ENCODE assay signal across 13 mouse cellular contexts in genomic region chr4:143231790-143232422, GRCm38 (mm10). TPM values are rescaled to one million over a fixed set of nuclear protein-coding genes. Genes with fewer than 3 reads are reported as not detected.
DNase-seq lines count a peak whose midpoint lies in the region; ATAC-seq and TF ChIP-seq lines count a peak whose summit lies in the region.
"Had no signal": no experiment of that assay in that cellular context is flagged by ENCODE, and none has a peak within 500 bp of the region (broad histone marks: within the 10 kb centered on the region; RNA-seq: fewer than 3 reads in every experiment).

No protein-coding gene starts in this region.

- H3K36me3 ChIP-seq in forebrain, embryonic 15.5 days: no peaks in the 10 kb centered on the region
- H3K36me3 ChIP-seq in forebrain, embryonic 13.5 days (ENCODE audit: poor library complexity, severe bottlenecking): no peaks in the 10 kb centered on the region
- no peaks in the 10 kb centered on the region for H3K36me3 ChIP-seq in lung, embryonic 16.5 days (ENCODE audit: control insufficient read depth, insufficient read depth, low read length)
- no peaks in the 10 kb centered on the region for H3K36me3 ChIP-seq in hindbrain, embryonic 16.5 days (ENCODE audit: control insufficient read depth, insufficient read depth, low read length)
- no peaks in the 10 kb centered on the region for H3K36me3 ChIP-seq in stomach, embryonic 14.5 days (ENCODE audit: control insufficient read depth, insufficient read depth, low read length)

- DNase-seq in lung, adult 2 months: no peak
- no peak for DNase-seq in adrenal gland, adult 18-20 months (ENCODE audit: low spot score in 2 of 2)
- no peak for DNase-seq in layer of hippocampus, adult 18-20 months (ENCODE audit: low spot score in 2 of 2)
- DNase-seq: cerebellum, adult 2 months; embryo, embryonic 11 days; heart, postnatal 36 days; kidney, adult 8-10 months; thymus, adult 18-20 months had no signal

- no peak overlapping the region for H3K9ac ChIP-seq in forebrain, embryonic 15.5 days (replicated peaks)
- H3K9ac ChIP-seq in forebrain, embryonic 13.5 days: no peak overlapping the region
- H3K9ac ChIP-seq in lung, embryonic 16.5 days (ENCODE audit: low read length): no peak overlapping the region
- no peak overlapping the region for H3K9ac ChIP-seq in hindbrain, embryonic 16.5 days (ENCODE audit: low read depth, low read length)
- H3K9ac ChIP-seq in stomach, embryonic 14.5 days (replicated peaks; ENCODE audit: low read depth, low read length): no peak overlapping the region

- no peak overlapping the region for H3K4me2 ChIP-seq in forebrain, embryonic 15.5 days (replicated peaks)
- no peak overlapping the region for H3K4me2 ChIP-seq in forebrain, embryonic 13.5 days
- no peak overlapping the region for H3K4me2 ChIP-seq in lung, embryonic 16.5 days (ENCODE audit: low read depth, low read length)
- no peak overlapping the region for H3K4me2 ChIP-seq in hindbrain, embryonic 16.5 days (ENCODE audit: low read length)
- no peak overlapping the region for H3K4me2 ChIP-seq in stomach, embryonic 14.5 days (replicated peaks; ENCODE audit: low read depth, low read length)

- no peaks in the 10 kb centered on the region for H3K4me1 ChIP-seq in forebrain, embryonic 15.5 days
- H3K4me1 ChIP-seq in forebrain, embryonic 13.5 days: no peaks in the 10 kb centered on the region
- H3K4me1 ChIP-seq in lung, embryonic 16.5 days (replicated peaks; ENCODE audit: control insufficient read depth, insufficient read depth, low read length): no peaks in the 10 kb centered on the region
- no peaks in the 10 kb centered on the region for H3K4me1 ChIP-seq in lung, adult 2 months (ENCODE audit: control insufficient read depth, insufficient read depth, low read length)
- no peaks in the 10 kb centered on the region for H3K4me1 ChIP-seq in hindbrain, embryonic 16.5 days (ENCODE audit: control insufficient read depth, insufficient read depth, low read depth, low read length)
- no peaks in the 10 kb centered on the region for H3K4me1 ChIP-seq in stomach, embryonic 14.5 days (ENCODE audit: control insufficient read depth, insufficient read depth, low read length)

- TF ChIP-seq CTCF in lung, adult 2 months (IDR thresholded peaks at IDR 0.05; ENCODE audit: insufficient read depth, low read length): no peak

- H3K9me3 ChIP-seq in forebrain, embryonic 15.5 days: no peaks in the 10 kb centered on the region
- H3K9me3 ChIP-seq in forebrain, embryonic 13.5 days (replicated peaks): 0 out of 2 replicates have a peak, but pooled peaks cover 3% of the 10 kb centered on the region
- peaks cover 5% of the 10 kb centered on the region for H3K9me3 ChIP-seq in lung, embryonic 16.5 days (ENCODE audit: control insufficient read depth, low read length)
- no peaks in the 10 kb centered on the region for H3K9me3 ChIP-seq in hindbrain, embryonic 16.5 days (ENCODE audit: control insufficient read depth, low read length)
- H3K9me3 ChIP-seq in stomach, embryonic 14.5 days (ENCODE audit: control insufficient read depth, low read depth, low read length): no peaks in the 10 kb centered on the region

- H3K27me3 ChIP-seq in forebrain, embryonic 15.5 days: no peaks in the 10 kb centered on the region
- H3K27me3 ChIP-seq in forebrain, embryonic 13.5 days: no peaks in the 10 kb centered on the region
- H3K27me3 ChIP-seq in lung, embryonic 16.5 days (ENCODE audit: control insufficient read depth, insufficient read depth, low read depth, low read length): no peaks in the 10 kb centered on the region
- no peaks in the 10 kb centered on the region for H3K27me3 ChIP-seq in hindbrain, embryonic 16.5 days (replicated peaks; ENCODE audit: control insufficient read depth, insufficient read depth, low read length)
- no peaks in the 10 kb centered on the region for H3K27me3 ChIP-seq in stomach, embryonic 14.5 days (ENCODE audit: control insufficient read depth, insufficient read depth, low read length)

- H3K27ac ChIP-seq in forebrain, embryonic 15.5 days (replicated peaks): no peak overlapping the region
- H3K27ac ChIP-seq in forebrain, embryonic 13.5 days: no peak overlapping the region
- H3K27ac ChIP-seq in lung, embryonic 16.5 days (ENCODE audit: low read length): no peak overlapping the region
- H3K27ac ChIP-seq in hindbrain, embryonic 16.5 days (ENCODE audit: low read depth, low read length): no peak overlapping the region
- H3K27ac ChIP-seq in stomach, embryonic 14.5 days (ENCODE audit: low read length): no peak overlapping the region

- WGBS in forebrain, embryonic 15.5 days: 96% methylated on average over 10 of the region's 10 CpGs
- 97% methylated on average over 10 of the region's 10 CpGs for WGBS in forebrain, embryonic 13.5 days
- WGBS in lung, embryonic 16.5 days: 90% methylated on average over 10 of the region's 10 CpGs
- 90% methylated on average over 10 of the region's 10 CpGs for WGBS in lung, adult 2 months
- 95% methylated on average over 10 of the region's 10 CpGs for WGBS in hindbrain, embryonic 16.5 days
- WGBS in stomach, embryonic 14.5 days: 89% methylated on average over 10 of the region's 10 CpGs

- no peak for TF ChIP-seq POLR2A in lung, adult 2 months (IDR thresholded peaks at IDR 0.05; ENCODE audit: borderline replicate concordance, extremely low read depth, low read depth, low read length)

- peak; percentile 35; the same call in 1 of the 2 replicates for ATAC-seq in forebrain, embryonic 15.5 days (replicated peaks)
- ATAC-seq in forebrain, embryonic 13.5 days: no peak
- ATAC-seq in lung, embryonic 16.5 days (ENCODE audit: low read depth): peak; percentile 47
- 0 out of 2 replicates have a peak, but pooled peaks have one; percentile 52 for ATAC-seq in hindbrain, embryonic 16.5 days
- ATAC-seq in stomach, embryonic 14.5 days (ENCODE audit: insufficient number of reproducible peaks, insufficient read depth, low FRiP score, low read depth): peak; percentile 28; the same call in 1 of the 2 replicates

- no peak overlapping the region for H3K4me3 ChIP-seq in forebrain, embryonic 15.5 days
- no peak overlapping the region for H3K4me3 ChIP-seq in forebrain, embryonic 13.5 days
- H3K4me3 ChIP-seq in lung, embryonic 16.5 days (ENCODE audit: low read length): no peak overlapping the region
- H3K4me3 ChIP-seq in lung, adult 2 months (replicated peaks; ENCODE audit: extremely low read depth, low read depth, low read length): no peak overlapping the region
- H3K4me3 ChIP-seq in hindbrain, embryonic 16.5 days (ENCODE audit: low read length): no peak overlapping the region
- no peak overlapping the region for H3K4me3 ChIP-seq in stomach, embryonic 14.5 days (ENCODE audit: low read depth, low read length)

RNA-seq across cellular contexts. Expression of gene Prdm2, which starts 19.1 kb away (rescaled TPM):
- 16.9 and 18.4 TPM in 2 replicates for polyA plus RNA-seq in forebrain, embryonic 15.5 days (2015; fragmentation: Nextera tagmentation; extraction: Ambion mirVana)
- 17.6 and 18.6 TPM in 2 replicates for polyA plus RNA-seq in forebrain, embryonic 13.5 days (2015; fragmentation: Nextera tagmentation; extraction: Ambion mirVana)
- polyA plus RNA-seq in lung, embryonic 16.5 days (2015; fragmentation: Nextera tagmentation; extraction: Ambion mirVana): 10.2 and 11.0 TPM in 2 replicates
- 11.6 and 16.8 TPM in 2 replicates for polyA plus RNA-seq in lung, adult 2 months (2012; rRNA removed)
- polyA plus RNA-seq in hindbrain, embryonic 16.5 days (2015; fragmentation: Nextera tagmentation; extraction: Ambion mirVana): 12.0 and 13.5 TPM in 2 replicates
- polyA plus RNA-seq in stomach, embryonic 14.5 days (2014; fragmentation: Nextera tagmentation; extraction: Ambion mirVana): 15.2 and 15.6 TPM in 2 replicates
- total RNA-seq in adrenal gland, adult 18-20 months (2021): 10 to 100 TPM; 25.7 to 35.1 TPM
- total RNA-seq in layer of hippocampus, adult 18-20 months (2021): 10 to 100 TPM; 48.5 to 49.5 TPM
